Mouse (Mus musculus): ENCODE measurements around the gene Gm49416. TPM values are rescaled to one million over a fixed set of nuclear protein-coding genes. Genes with fewer than 3 reads are reported as not detected.

The Gm49416 gene
- total RNA-seq, 2 experiments from 2014 or later, result 1.6 to 2.2 TPM

Small RNA genes within 50 kb of the gene (microRNA-seq; reads per million reads assigned to microRNA genes)
- gene Mir5136, result 0 reads per million in 2 experiments

Other genes with a start within 250 kb of the Gm49416 start
- gene Chrm1, start 225.1 kb upstream of the Gm49416 start, total RNA-seq (2021), result 100 to 1,000 TPM; 188 to 200 TPM
- gene Slc3a2, start 165.6 kb upstream of the Gm49416 start, total RNA-seq (2021), result 100 to 1,000 TPM; 155 to 170 TPM
- 10 to 100 TPM; 43.9 to 53.6 TPM for gene Wdr74, start 153.1 kb upstream of the Gm49416 start, total RNA-seq (2021)
- gene 1700092M07Rik, start 148.2 kb upstream of the Gm49416 start, total RNA-seq (2021), result 1 to 10 TPM in 1 of 2 experiments, not detected in 1; 1.5 TPM
- gene Stx5a, start 147.5 kb upstream of the Gm49416 start, total RNA-seq (2021), result 10 to 100 TPM; 59.9 to 70.7 TPM
- 10 to 100 TPM; 75.4 to 95.3 TPM for gene Nxf1, start 131.9 kb upstream of the Gm49416 start, total RNA-seq (2021)
- gene Tmem223, start 117.9 kb upstream of the Gm49416 start, total RNA-seq (2021), result 100 to 1,000 TPM in 1 of 2 experiments, 10 to 100 TPM in 1; 92.1 to 101 TPM
- gene Tmem179b, start 114.5 kb upstream of the Gm49416 start, total RNA-seq (2021), result 10 to 100 TPM in 1 of 2 experiments, 1 to 10 TPM in 1; 8.5 to 10.1 TPM
- gene Taf6l, start 102.5 kb upstream of the Gm49416 start, total RNA-seq (2021), result 10 to 100 TPM; 13.8 to 14.1 TPM
- 100 to 1,000 TPM; 112 to 130 TPM for gene Polr2g, start 90.3 kb upstream of the Gm49416 start, total RNA-seq (2021)
- gene Zbtb3, start 86.4 kb upstream of the Gm49416 start, total RNA-seq (2021), result 1 to 10 TPM; 6.4 to 6.6 TPM
- gene Ttc9c, start 69.6 kb upstream of the Gm49416 start, total RNA-seq (2021), result 10 to 100 TPM; 35.3 to 36.4 TPM
- gene Hnrnpul2, start 68.9 kb upstream of the Gm49416 start, total RNA-seq (2021), result 100 to 1,000 TPM; 109 to 120 TPM
- 1 to 10 TPM in 1 of 2 experiments, not detected in 1; 4.5 TPM for gene AC129217.1, start 59.2 kb upstream of the Gm49416 start, total RNA-seq (2021)
- 100 to 1,000 TPM; 103 to 111 TPM for gene Bscl2, start 51.5 kb upstream of the Gm49416 start, total RNA-seq (2021)
- gene Gng3, start 49.7 kb upstream of the Gm49416 start, total RNA-seq (2021), result 100 to 1,000 TPM; 188 to 192 TPM
- under 1 TPM; 0.28 to 0.47 TPM for gene Lrrn4cl, start 38.2 kb upstream of the Gm49416 start, total RNA-seq (2021)
- 10 to 100 TPM; 92.2 to 98.9 TPM for gene Ubxn1, start 17.4 kb upstream of the Gm49416 start, total RNA-seq (2021)
- 10 to 100 TPM; 31.2 to 36.4 TPM for gene Uqcc3, start 8.0 kb upstream of the Gm49416 start, total RNA-seq (2021)
- 10 to 100 TPM; 10.1 to 16.2 TPM for gene Lbhd1, start 5.2 kb upstream of the Gm49416 start, total RNA-seq (2021)
- gene Gm49403, start 5.0 kb upstream of the Gm49416 start, total RNA-seq (2021), result not detected
- 10 to 100 TPM; 22.0 to 25.7 TPM for gene 1810009A15Rik, start 73 bp upstream of the Gm49416 start, total RNA-seq (2021)
- gene Ints5, start 4.1 kb downstream of the Gm49416 start, total RNA-seq (2021), result 10 to 100 TPM; 26.1 to 27.0 TPM
- 100 to 1,000 TPM; 116 to 122 TPM for gene Ganab, start 9.1 kb downstream of the Gm49416 start, total RNA-seq (2021)
- 100 to 1,000 TPM; 169 to 172 TPM for gene B3gat3, start 31.4 kb downstream of the Gm49416 start, total RNA-seq (2021)
- 1 to 10 TPM; 4.8 to 6.4 TPM for gene Rom1, start 40.4 kb downstream of the Gm49416 start, total RNA-seq (2021)
- gene Eml3, start 40.6 kb downstream of the Gm49416 start, total RNA-seq (2021), result 10 to 100 TPM in 1 of 2 experiments, 1 to 10 TPM in 1; 9.1 to 11.1 TPM
- 10 to 100 TPM; 51.2 to 58.4 TPM for gene Mta2, start 52.9 kb downstream of the Gm49416 start, total RNA-seq (2021)
- gene Tut1, start 64.9 kb downstream of the Gm49416 start, total RNA-seq (2021), result 10 to 100 TPM; 19.4 to 20.1 TPM
- gene Eef1g, start 78.1 kb downstream of the Gm49416 start, total RNA-seq (2021), result 100 to 1,000 TPM; 215 to 256 TPM
- gene Ahnak, start 100.4 kb downstream of the Gm49416 start, total RNA-seq (2021), result 10 to 100 TPM; 14.7 to 15.7 TPM
- gene Scgb1a1, start 199.0 kb downstream of the Gm49416 start, total RNA-seq (2021), result not detected
- 100 to 1,000 TPM; 142 to 167 TPM for gene Asrgl1, start 246.7 kb downstream of the Gm49416 start, total RNA-seq (2021)

All from layer of hippocampus, postnatal 25 days (tissue).